Mouse (Mus musculus): ENCODE measurements around the gene Pdpr. TPM values are rescaled to one million over a fixed set of nuclear protein-coding genes. Genes with fewer than 3 reads are reported as not detected.
"Not testable (repeated sequence)": the region's sequence is repeated elsewhere in the genome, so short reads cannot be mapped to it uniquely, and the experiment has no call there.

Pdpr gene
- polyA plus RNA-seq, 1 experiment, result 22.4 TPM

DNA sequence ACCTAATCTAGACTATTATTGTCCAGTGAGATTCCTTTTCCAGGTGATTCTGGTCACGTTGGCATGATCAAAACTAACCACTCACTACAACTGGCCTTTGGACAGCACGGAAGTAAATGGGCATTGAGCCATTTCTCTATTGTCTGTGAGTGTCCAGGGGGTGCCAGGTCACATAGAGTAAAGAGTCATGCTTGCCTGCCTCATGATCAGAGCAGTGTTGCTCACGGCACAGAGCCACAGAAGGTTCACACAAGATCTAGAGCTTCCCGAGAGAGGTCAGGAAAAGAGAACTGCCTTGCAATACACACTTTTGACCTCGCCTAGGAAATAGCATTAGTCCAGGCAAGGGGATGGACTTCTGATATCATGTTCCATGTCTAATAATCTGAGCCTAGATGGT is 15.0 kb upstream of the Pdpr start:
- Histone ChIP-seq H3K36me3 (ENCODE audit: control insufficient read depth, insufficient read depth, low read length, poor library complexity, severe bottlenecking) (no peaks in the 10 kb centered on the region), H3K9me3 (replicated peaks; ENCODE audit: control insufficient read depth, insufficient read depth, low read length, poor library complexity, severe bottlenecking) (no peaks in the 10 kb centered on the region), H3K4me3 (ENCODE audit: low read depth, low read length) (no peak overlapping the region), H3K9ac (ENCODE audit: low read depth, poor library complexity, severe bottlenecking) (no peak overlapping the region), H3K27ac (ENCODE audit: insufficient read depth, low read length) (no peak overlapping the region), H3K4me1 (ENCODE audit: control insufficient read depth, insufficient read depth, low read length) (no peaks in the 10 kb centered on the region), H3K27me3 (ENCODE audit: control insufficient read depth, insufficient read depth, low read length, poor library complexity, severe bottlenecking) (no peaks in the 10 kb centered on the region)
- TF ChIP-seq EP300 (IDR thresholded peaks at IDR 0.05; ENCODE audit: insufficient read depth, low read depth, low read length) (no peak), POLR2A (IDR thresholded peaks at IDR 0.05; ENCODE audit: insufficient read depth, low read length) (no peak)

DNA sequence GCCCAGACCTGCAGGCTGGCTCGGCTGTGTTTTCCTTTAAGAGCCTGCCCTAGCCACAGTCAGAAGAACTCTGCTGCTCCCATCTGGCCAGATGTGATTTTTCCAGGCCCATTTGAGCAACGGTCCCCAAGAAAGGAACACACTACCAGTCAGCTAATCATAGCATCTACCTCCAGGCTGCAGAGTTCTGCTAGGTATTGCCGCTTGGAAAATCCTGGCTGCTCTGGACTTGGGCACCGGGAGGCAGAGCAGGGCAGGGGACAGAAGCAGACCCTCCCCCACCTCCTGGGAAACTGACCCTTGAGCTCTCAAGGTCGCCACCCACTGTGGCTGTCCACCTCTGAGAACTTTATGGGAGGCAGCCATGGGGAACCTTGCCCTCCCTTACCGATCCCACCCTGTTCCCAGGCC is 14.6 kb upstream of the Pdpr start:
- H3K9me3 ChIP-seq (replicated peaks; ENCODE audit: control insufficient read depth, insufficient read depth, low read length, poor library complexity, severe bottlenecking), result no peaks in the 10 kb centered on the region
- no peaks in the 10 kb centered on the region for H3K36me3 ChIP-seq (ENCODE audit: control insufficient read depth, insufficient read depth, low read length, poor library complexity, severe bottlenecking)
- H3K4me3 ChIP-seq (ENCODE audit: low read depth, low read length), result no peak overlapping the region
- no peaks in the 10 kb centered on the region for H3K4me1 ChIP-seq (ENCODE audit: control insufficient read depth, insufficient read depth, low read length)
- H3K9ac ChIP-seq (ENCODE audit: low read depth, poor library complexity, severe bottlenecking), result no peak overlapping the region
- H3K27me3 ChIP-seq (ENCODE audit: control insufficient read depth, insufficient read depth, low read length, poor library complexity, severe bottlenecking), result no peaks in the 10 kb centered on the region
- TF ChIP-seq EP300 (IDR thresholded peaks at IDR 0.05; ENCODE audit: insufficient read depth, low read depth, low read length) (no peak), CTCF (IDR thresholded peaks at IDR 0.05; ENCODE audit: low read depth, low read length) (peak; percentile 31)
- H3K27ac ChIP-seq (ENCODE audit: insufficient read depth, low read length), result no peak overlapping the region

DNA sequence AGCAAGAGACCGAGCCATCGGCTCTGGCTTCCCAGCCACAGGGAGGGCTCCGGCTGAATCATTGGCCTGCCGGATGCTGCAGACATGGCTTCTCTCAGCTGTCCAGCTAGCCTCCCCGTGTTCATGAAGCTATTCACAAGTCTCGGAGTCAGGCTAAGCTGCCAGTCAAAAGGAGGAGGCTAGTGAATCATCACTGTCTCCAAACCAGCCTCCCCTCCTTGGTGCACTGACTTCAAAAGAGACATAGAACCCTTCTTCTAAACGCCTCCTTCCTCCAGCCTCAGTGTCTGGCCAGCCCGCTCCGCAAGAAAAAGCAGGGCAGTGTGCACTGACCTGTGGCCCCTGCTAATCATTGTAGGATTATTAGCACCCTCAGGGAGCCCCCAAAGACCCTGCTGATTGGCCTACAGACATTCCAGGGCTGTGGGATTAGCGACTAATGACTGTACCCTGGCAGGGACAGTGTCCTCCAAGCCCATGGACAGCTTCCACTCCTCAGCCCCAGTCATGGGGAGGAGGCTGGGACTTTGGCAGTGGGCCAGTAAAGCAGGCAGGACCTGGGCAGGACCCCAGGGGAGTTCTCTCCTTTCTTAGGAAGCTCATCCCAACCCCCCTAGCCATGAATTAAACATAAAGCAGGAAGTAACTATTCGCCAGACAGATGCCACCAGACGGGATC is 12.7 kb upstream of the Pdpr start:
- TF ChIP-seq EP300 (IDR thresholded peaks at IDR 0.05; ENCODE audit: insufficient read depth, low read depth, low read length) (no peak), POLR2A (IDR thresholded peaks at IDR 0.05; ENCODE audit: insufficient read depth, low read length) (no peak), CTCF (IDR thresholded peaks at IDR 0.05; ENCODE audit: low read depth, low read length) (no peak)
- no peak overlapping the region for H3K9ac ChIP-seq (ENCODE audit: low read depth, poor library complexity, severe bottlenecking)
- no peaks in the 10 kb centered on the region for H3K9me3 ChIP-seq (replicated peaks; ENCODE audit: control insufficient read depth, insufficient read depth, low read length, poor library complexity, severe bottlenecking)
- H3K4me1 ChIP-seq (ENCODE audit: control insufficient read depth, insufficient read depth, low read length), result no peaks in the 10 kb centered on the region
- H3K27me3 ChIP-seq (ENCODE audit: control insufficient read depth, insufficient read depth, low read length, poor library complexity, severe bottlenecking), result no peaks in the 10 kb centered on the region
- no peaks in the 10 kb centered on the region for H3K36me3 ChIP-seq (ENCODE audit: control insufficient read depth, insufficient read depth, low read length, poor library complexity, severe bottlenecking)
- no peak overlapping the region for H3K27ac ChIP-seq (ENCODE audit: insufficient read depth, low read length)
- H3K4me3 ChIP-seq (ENCODE audit: low read depth, low read length), result no peak overlapping the region

DNA sequence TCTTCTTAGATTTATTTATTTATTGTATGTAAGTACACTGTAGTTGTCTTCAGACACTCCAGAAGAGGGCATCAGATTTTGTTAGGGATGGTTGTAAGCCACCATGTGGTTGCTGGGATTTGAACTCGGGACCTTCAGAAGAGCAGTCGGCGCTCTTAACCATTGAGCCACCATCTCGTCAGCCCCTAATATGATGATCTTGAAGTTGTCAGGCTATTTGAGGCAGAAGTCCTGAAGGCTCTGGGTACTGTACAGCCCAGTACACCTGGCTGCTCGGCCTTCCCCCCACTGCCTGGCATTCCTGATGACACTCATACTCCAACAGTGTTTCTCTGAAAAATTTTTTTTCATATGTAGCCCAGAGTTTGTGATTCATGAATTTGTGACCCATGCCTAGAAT is 10.5 kb upstream of the Pdpr start:
- not testable (repeated sequence) for H3K9me3 ChIP-seq (replicated peaks; ENCODE audit: control insufficient read depth, insufficient read depth, low read length, poor library complexity, severe bottlenecking); H3K27ac ChIP-seq (ENCODE audit: insufficient read depth, low read length); H3K9ac ChIP-seq (ENCODE audit: low read depth, poor library complexity, severe bottlenecking); H3K36me3 ChIP-seq (ENCODE audit: control insufficient read depth, insufficient read depth, low read length, poor library complexity, severe bottlenecking); H3K4me3 ChIP-seq (ENCODE audit: low read depth, low read length); H3K4me1 ChIP-seq (ENCODE audit: control insufficient read depth, insufficient read depth, low read length); H3K27me3 ChIP-seq (ENCODE audit: control insufficient read depth, insufficient read depth, low read length, poor library complexity, severe bottlenecking)

DNA sequence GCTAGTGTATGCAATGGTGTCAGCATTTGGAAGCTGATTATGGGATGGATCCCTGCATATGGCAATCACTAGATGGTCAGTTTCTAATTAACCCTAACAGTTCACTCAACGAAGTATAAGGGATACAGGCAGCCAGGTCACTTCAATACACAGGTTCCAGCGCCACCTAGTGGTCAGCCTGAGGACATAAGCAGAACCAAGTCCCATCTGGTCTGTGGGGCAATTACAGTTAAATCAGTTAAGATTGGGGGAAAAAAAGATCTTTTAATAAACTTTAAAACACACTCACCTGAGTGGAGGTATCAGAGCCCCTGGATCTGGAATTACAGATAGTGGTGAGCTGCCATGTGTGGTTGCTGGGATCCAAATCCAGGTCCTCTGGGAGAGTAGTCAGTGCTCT is 4.3 kb upstream of the Pdpr start:
- no peak for TF ChIP-seq POLR2A (IDR thresholded peaks at IDR 0.05; ENCODE audit: insufficient read depth, low read length)
- peak; percentile 84 for TF ChIP-seq CTCF (IDR thresholded peaks at IDR 0.05; ENCODE audit: low read depth, low read length)
- peaks cover 1% of the 10 kb centered on the region for H3K4me1 ChIP-seq (ENCODE audit: control insufficient read depth, insufficient read depth, low read length)
- H3K9me3 ChIP-seq (replicated peaks; ENCODE audit: control insufficient read depth, insufficient read depth, low read length, poor library complexity, severe bottlenecking), result no peaks in the 10 kb centered on the region
- no peak overlapping the region for H3K27ac ChIP-seq (ENCODE audit: insufficient read depth, low read length)
- no peak overlapping the region for H3K9ac ChIP-seq (ENCODE audit: low read depth, poor library complexity, severe bottlenecking)
- H3K36me3 ChIP-seq (ENCODE audit: control insufficient read depth, insufficient read depth, low read length, poor library complexity, severe bottlenecking), result no peaks in the 10 kb centered on the region
- no peaks in the 10 kb centered on the region for H3K27me3 ChIP-seq (ENCODE audit: control insufficient read depth, insufficient read depth, low read length, poor library complexity, severe bottlenecking)
- H3K4me3 ChIP-seq (ENCODE audit: low read depth, low read length), result no peak overlapping the region

DNA sequence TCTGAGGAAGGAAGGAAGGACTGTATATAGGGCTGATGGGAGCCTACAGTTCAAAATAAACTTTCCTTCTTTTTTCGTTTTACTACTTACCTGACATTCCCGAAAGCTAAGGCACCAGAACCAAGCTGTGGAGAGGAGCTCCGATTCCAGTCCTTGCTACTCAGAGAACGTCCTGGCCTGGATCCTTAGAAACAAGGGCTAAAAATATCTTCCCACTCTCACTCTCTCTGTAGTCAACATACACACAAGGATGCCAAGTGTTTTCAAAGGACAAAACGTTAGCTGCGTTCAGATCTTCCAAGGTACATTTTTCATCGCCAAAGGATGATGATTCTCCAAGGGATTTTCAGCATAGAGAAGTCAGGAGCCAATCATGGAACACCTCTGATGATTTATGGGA is 2.7 kb upstream of the Pdpr start:
- H3K9ac ChIP-seq (ENCODE audit: low read depth, poor library complexity, severe bottlenecking), result no peak overlapping the region
- H3K27ac ChIP-seq (ENCODE audit: insufficient read depth, low read length), result no peak overlapping the region
- no peaks in the 10 kb centered on the region for H3K27me3 ChIP-seq (ENCODE audit: control insufficient read depth, insufficient read depth, low read length, poor library complexity, severe bottlenecking)
- no peaks in the 10 kb centered on the region for H3K9me3 ChIP-seq (replicated peaks; ENCODE audit: control insufficient read depth, insufficient read depth, low read length, poor library complexity, severe bottlenecking)
- H3K4me1 ChIP-seq (ENCODE audit: control insufficient read depth, insufficient read depth, low read length), result peaks cover 4% of the 10 kb centered on the region
- no peak overlapping the region for H3K4me3 ChIP-seq (ENCODE audit: low read depth, low read length)
- TF ChIP-seq EP300 (IDR thresholded peaks at IDR 0.05; ENCODE audit: insufficient read depth, low read depth, low read length) (no peak), CTCF (IDR thresholded peaks at IDR 0.05; ENCODE audit: low read depth, low read length) (no peak), POLR2A (IDR thresholded peaks at IDR 0.05; ENCODE audit: insufficient read depth, low read length) (no peak)
- no peaks in the 10 kb centered on the region for H3K36me3 ChIP-seq (ENCODE audit: control insufficient read depth, insufficient read depth, low read length, poor library complexity, severe bottlenecking)

DNA sequence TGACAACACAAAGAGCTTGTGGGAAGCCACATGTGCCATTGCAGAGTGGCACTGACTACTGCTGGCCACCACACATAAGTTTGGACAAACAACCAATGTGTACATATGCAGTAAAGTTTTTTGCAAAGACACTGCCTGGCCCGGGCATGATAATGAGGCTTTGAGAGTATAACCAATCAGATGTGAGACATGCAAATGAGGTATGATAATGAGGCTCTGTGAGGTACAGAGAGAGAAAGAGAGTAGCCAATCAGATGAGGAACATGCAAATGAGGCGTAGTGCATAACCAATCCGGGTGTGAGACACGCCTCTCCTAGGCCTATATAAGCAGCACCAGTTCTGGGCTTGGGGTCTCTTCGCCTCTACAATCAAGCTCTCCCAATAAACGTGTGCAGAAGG is 2.1 kb upstream of the Pdpr start, which contains the start of gene Clec18a:
Clec18a (minus strand) TSS at position 101 of the 400 bp plus-strand sequence.
- H3K27me3 ChIP-seq (ENCODE audit: control insufficient read depth, insufficient read depth, low read length, poor library complexity, severe bottlenecking); H3K4me1 ChIP-seq (ENCODE audit: control insufficient read depth, insufficient read depth, low read length); H3K4me3 ChIP-seq (ENCODE audit: low read depth, low read length); H3K36me3 ChIP-seq (ENCODE audit: control insufficient read depth, insufficient read depth, low read length, poor library complexity, severe bottlenecking); H3K27ac ChIP-seq (ENCODE audit: insufficient read depth, low read length); H3K9ac ChIP-seq (ENCODE audit: low read depth, poor library complexity, severe bottlenecking); H3K9me3 ChIP-seq (replicated peaks; ENCODE audit: control insufficient read depth, insufficient read depth, low read length, poor library complexity, severe bottlenecking): not testable (repeated sequence)

DNA sequence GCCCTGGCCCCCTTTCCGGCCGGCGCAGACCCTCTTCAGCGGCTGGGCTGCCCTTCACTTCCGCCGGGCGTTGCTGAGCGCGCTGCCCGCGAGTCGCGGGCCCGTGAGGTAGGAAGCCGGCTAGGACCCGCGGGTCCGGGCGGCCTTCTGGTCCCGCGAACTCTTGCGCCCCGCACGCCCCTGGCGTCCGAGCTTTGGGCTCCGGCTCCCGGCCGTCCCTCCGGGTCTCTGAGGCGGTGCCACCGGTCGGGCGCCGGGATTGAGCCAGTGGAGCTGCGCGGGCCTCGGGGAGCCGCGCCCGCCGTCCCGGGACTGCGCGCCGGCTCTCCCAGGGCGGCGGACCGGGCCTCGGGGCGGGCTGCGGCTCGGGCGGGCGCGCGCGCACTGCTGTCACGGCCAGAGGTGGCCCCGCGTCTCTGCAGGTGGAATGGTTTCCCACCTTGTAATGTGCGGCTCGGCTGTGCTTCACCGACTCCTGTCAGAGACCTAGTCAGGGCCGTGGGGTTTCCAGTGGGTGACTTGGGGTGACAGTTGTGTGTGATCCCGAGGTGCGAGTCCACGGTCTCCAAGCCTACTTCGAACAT is 381 bp downstream of the Pdpr start:
- not testable (repeated sequence) for H3K27me3 ChIP-seq (ENCODE audit: control insufficient read depth, insufficient read depth, low read length, poor library complexity, severe bottlenecking); H3K36me3 ChIP-seq (ENCODE audit: control insufficient read depth, insufficient read depth, low read length, poor library complexity, severe bottlenecking); H3K27ac ChIP-seq (ENCODE audit: insufficient read depth, low read length); H3K4me1 ChIP-seq (ENCODE audit: control insufficient read depth, insufficient read depth, low read length); H3K9me3 ChIP-seq (replicated peaks; ENCODE audit: control insufficient read depth, insufficient read depth, low read length, poor library complexity, severe bottlenecking)
- peak overlapping the region; percentile 75 for H3K9ac ChIP-seq (ENCODE audit: low read depth, poor library complexity, severe bottlenecking)
- peak overlapping the region; percentile 93 for H3K4me3 ChIP-seq (ENCODE audit: low read depth, low read length)

All from ES-Bruce4 (cell line).